Mouse (Mus musculus) bone marrow macrophage, adult 2 months (primary cell): Measurements from ENCODE around the gene Htr2b. TPM values are rescaled to one million over a fixed set of nuclear protein-coding genes. Genes with fewer than 3 reads are reported as not detected.

Experiments
- H3K27ac ChIP-seq: 2 replicates; pipeline ENCODE4 v1.5.1; 2012; ENCODE audit warnings: low read depth, low read length; ENCODE audit not compliant: insufficient read depth
- H3K4me1 ChIP-seq: 2 replicates; pipeline ENCODE4 v1.6.1; 2012; ENCODE audit warnings: low read length; ENCODE audit not compliant: control insufficient read depth, insufficient read depth
- H3K4me3 ChIP-seq: 2 replicates; pipeline ENCODE4 v1.5.1; 2012; ENCODE audit warnings: mild to moderate bottlenecking, low read length, moderate library complexity; ENCODE audit not compliant: insufficient read depth
- CTCF ChIP-seq: IDR thresholded peaks from 2 replicates; pipeline ENCODE4 v1.5.1; 2012; ENCODE audit warnings: low read depth, mild to moderate bottlenecking, low read length, moderate library complexity
- POLR2A ChIP-seq: IDR thresholded peaks from 2 replicates; pipeline ENCODE4 v1.6.1; 2012; ENCODE audit warnings: mild to moderate bottlenecking, low read depth, low read length, borderline replicate concordance
- polyA plus RNA-seq: library from polyadenylated mRNA; stranded (reverse); fragments of >200 nt; gene quantifications from 2 replicates; pipeline ENCODE4 v1.2.4, GENCODE M21; 2012; ENCODE audit not compliant: missing spikeins, insufficient read depth, insufficient read length

Gene Htr2b
- polyA plus RNA-seq, 1 experiment: 0.76 TPM

GRCm38 (mm10) chr1:86114141-86114540 is 2.4 kb upstream of the Htr2b start:
- Histone ChIP-seq H3K4me1 (peaks cover 29% of the 10 kb centered on the region), H3K4me3 (no peak overlapping the region), H3K27ac (no peak overlapping the region)
- no peak for TF ChIP-seq CTCF
- no peak for TF ChIP-seq POLR2A

- no peaks in the 10 kb centered on the region for H3K4me1 ChIP-seq
- no peak overlapping the region for H3K4me3 ChIP-seq
- TF ChIP-seq CTCF (no peak), POLR2A (no peak)
- H3K27ac ChIP-seq: no peak overlapping the region
Measured at GRCm38 (mm10) chr1:86105054-86105453, 6.7 kb downstream of the Htr2b start.

GRCm38 (mm10) chr1:86094413-86094812 is 17.4 kb downstream of the Htr2b start:
- H3K27ac ChIP-seq: no peak overlapping the region
- H3K4me1 ChIP-seq: no peaks in the 10 kb centered on the region
- TF ChIP-seq POLR2A: no peak
- no peak for TF ChIP-seq CTCF
- H3K4me3 ChIP-seq: no peak overlapping the region

GRCm38 (mm10) chr1:86076565-86076964 is 35.2 kb downstream of the Htr2b start:
- H3K27ac ChIP-seq: no peak overlapping the region
- no peak overlapping the region for H3K4me3 ChIP-seq
- TF ChIP-seq POLR2A (no peak), CTCF (no peak)
- no peaks in the 10 kb centered on the region for H3K4me1 ChIP-seq

- Histone ChIP-seq H3K27ac (peak within 1 kb of the TSS; percentile 79), H3K4me3 (peak within 1 kb of the TSS; percentile 95), H3K4me1 (peaks cover 15% of the 10 kb centered on the region)
- no peak for TF ChIP-seq POLR2A
- TF ChIP-seq CTCF: peak; percentile 21; the same call in 1 of the 2 replicates
Measured at GRCm38 (mm10) chr1:86064271-86064991, 47.3 kb downstream of the Htr2b start, which contains the start of gene Psmd1. Psmd1 (plus strand) TSS chr1:86064387.

GRCm38 (mm10) chr1:86062523-86062922 is 49.2 kb downstream of the Htr2b start:
- no peak for TF ChIP-seq CTCF
- TF ChIP-seq POLR2A: no peak
- Histone ChIP-seq H3K27ac (no peak overlapping the region), H3K4me3 (no peak overlapping the region), H3K4me1 (peaks cover 15% of the 10 kb centered on the region)

GRCm38 (mm10) chr1:86058856-86059769 is 52.7 kb downstream of the Htr2b start:
- Histone ChIP-seq H3K4me3 (peak overlapping the region; percentile 22), H3K27ac (no peak overlapping the region), H3K4me1 (0 out of 2 replicates have a peak, but pooled peaks cover 2% of the 10 kb centered on the region)
- TF ChIP-seq CTCF: peak; percentile 85
- no peak for TF ChIP-seq POLR2A

GRCm38 (mm10) chr1:86056284-86056683 is 55.5 kb downstream of the Htr2b start:
- Histone ChIP-seq H3K4me1 (no peaks in the 10 kb centered on the region), H3K27ac (no peak overlapping the region), H3K4me3 (no peak overlapping the region)
- TF ChIP-seq CTCF: no peak

- TF ChIP-seq CTCF (no peak), POLR2A (no peak)
- Histone ChIP-seq H3K27ac (no peak overlapping the region), H3K4me1 (no peaks in the 10 kb centered on the region), H3K4me3 (no peak overlapping the region)
Measured at GRCm38 (mm10) chr1:86054943-86055342, 56.8 kb downstream of the Htr2b start.

- H3K27ac ChIP-seq: no peak overlapping the region
- H3K4me1 ChIP-seq: no peaks in the 10 kb centered on the region
- H3K4me3 ChIP-seq: no peak overlapping the region
- TF ChIP-seq CTCF: no peak
- TF ChIP-seq POLR2A: no peak
Measured at GRCm38 (mm10) chr1:86053198-86053921, 58.4 kb downstream of the Htr2b start.

Other genes starting within 250 kb of the Htr2b start
- 216 and 219 TPM in 2 replicates for gene Itm2c, start 217.7 kb downstream of the Htr2b start, polyA plus RNA-seq
- gene 4933407L21Rik, start 183.5 kb downstream of the Htr2b start, polyA plus RNA-seq: not detected in 2 replicates
- not detected in 2 replicates for gene Gpr55, start 151.0 kb downstream of the Htr2b start, polyA plus RNA-seq
- gene Spata3, start 95.2 kb downstream of the Htr2b start, polyA plus RNA-seq: not detected in 2 replicates
- gene 2810459M11Rik, start 66.1 kb downstream of the Htr2b start, polyA plus RNA-seq: not detected in 2 replicates
- gene Psmd1, start 47.6 kb downstream of the Htr2b start, polyA plus RNA-seq: 70.2 and 83.4 TPM in 2 replicates
- gene Gm21972, start 21.7 kb upstream of the Htr2b start, polyA plus RNA-seq: not detected in 2 replicates
- 3.1 and 4.8 TPM in 2 replicates for gene Armc9, start 42.8 kb upstream of the Htr2b start, polyA plus RNA-seq
- 0.21 TPM in 1 of 2 replicates, not detected in the other for gene B3gnt7, start 190.9 kb upstream of the Htr2b start, polyA plus RNA-seq
- 189 and 191 TPM in 2 replicates for gene Ncl, start 247.4 kb upstream of the Htr2b start, polyA plus RNA-seq